Mouse (Mus musculus): ENCODE results near the gene Agrp. TPM values are rescaled to one million over a fixed set of nuclear protein-coding genes. Genes with fewer than 3 reads are reported as not detected.
A peak's percentile ranks its signal among the peaks of the same experiment; 100 is the strongest.

Agrp gene
- polyA plus RNA-seq, 1 experiment = 1.7 TPM

GRCm38 (mm10) chr8:105546384-105547350, 90.5 kb downstream of the Agrp start:
- peaks cover 36% of the 10 kb centered on the region for H3K4me1 ChIP-seq (ENCODE audit: control insufficient read depth, insufficient read depth, low read length)
- no peak overlapping the region for H3K4me3 ChIP-seq (replicated peaks; ENCODE audit: extremely low read depth, low read depth, low read length)
- DNase-seq = peak; percentile 57
- 48% methylated on average over 6 of the region's 6 CpGs for WGBS
- no peak for TF ChIP-seq CTCF (IDR thresholded peaks at IDR 0.05; ENCODE audit: insufficient read depth, low read length)
- TF ChIP-seq POLR2A (IDR thresholded peaks at IDR 0.05; ENCODE audit: borderline replicate concordance, extremely low read depth, low read depth, low read length) = no peak

GRCm38 (mm10) chr8:105545249-105545648, 91.9 kb downstream of the Agrp start:
- WGBS = 66% methylated on average over 3 of the region's 3 CpGs
- Histone ChIP-seq H3K4me1 (ENCODE audit: control insufficient read depth, insufficient read depth, low read length) (peaks cover 36% of the 10 kb centered on the region), H3K4me3 (replicated peaks; ENCODE audit: extremely low read depth, low read depth, low read length) (no peak overlapping the region)
- no peak for TF ChIP-seq POLR2A (IDR thresholded peaks at IDR 0.05; ENCODE audit: borderline replicate concordance, extremely low read depth, low read depth, low read length)
- no peak for TF ChIP-seq CTCF (IDR thresholded peaks at IDR 0.05; ENCODE audit: insufficient read depth, low read length)
- DNase-seq = no peak

- no peak for TF ChIP-seq POLR2A (IDR thresholded peaks at IDR 0.05; ENCODE audit: borderline replicate concordance, extremely low read depth, low read depth, low read length)
- no peak for TF ChIP-seq CTCF (IDR thresholded peaks at IDR 0.05; ENCODE audit: insufficient read depth, low read length)
- no peak for DNase-seq
- Histone ChIP-seq H3K4me3 (replicated peaks; ENCODE audit: extremely low read depth, low read depth, low read length) (no peak overlapping the region), H3K4me1 (ENCODE audit: control insufficient read depth, insufficient read depth, low read length) (peaks cover 32% of the 10 kb centered on the region)
- 43% methylated on average over 7 of the region's 7 CpGs for WGBS
These were observed 92.5 kb downstream of the Agrp start for GRCm38 (mm10) chr8:105544544-105545205.

GRCm38 (mm10) chr8:105543703-105544102, 93.5 kb downstream of the Agrp start:
- WGBS = 6% methylated on average over 1 of the region's 1 CpGs
- Histone ChIP-seq H3K4me3 (replicated peaks; ENCODE audit: extremely low read depth, low read depth, low read length) (no peak overlapping the region), H3K4me1 (ENCODE audit: control insufficient read depth, insufficient read depth, low read length) (peaks cover 32% of the 10 kb centered on the region)
- no peak for DNase-seq
- TF ChIP-seq POLR2A (IDR thresholded peaks at IDR 0.05; ENCODE audit: borderline replicate concordance, extremely low read depth, low read depth, low read length) (no peak), CTCF (IDR thresholded peaks at IDR 0.05; ENCODE audit: insufficient read depth, low read length) (no peak)

- TF ChIP-seq CTCF (IDR thresholded peaks at IDR 0.05; ENCODE audit: insufficient read depth, low read length) (no peak), POLR2A (IDR thresholded peaks at IDR 0.05; ENCODE audit: borderline replicate concordance, extremely low read depth, low read depth, low read length) (no peak)
- no peak for DNase-seq
- WGBS = 93% methylated on average over 2 of the region's 2 CpGs
These were observed 94.4 kb downstream of the Agrp start for GRCm38 (mm10) chr8:105542808-105543207.

GRCm38 (mm10) chr8:105542032-105542656, 95.0 kb downstream of the Agrp start:
- WGBS = 88% methylated on average over 3 of the region's 3 CpGs
- TF ChIP-seq POLR2A (IDR thresholded peaks at IDR 0.05; ENCODE audit: borderline replicate concordance, extremely low read depth, low read depth, low read length) (no peak), CTCF (IDR thresholded peaks at IDR 0.05; ENCODE audit: insufficient read depth, low read length) (no peak)

More at GRCm38 (mm10) chr8:105542808-105543207, 94.4 kb downstream of the Agrp start:
- no peak overlapping the region for H3K4me3 ChIP-seq (replicated peaks; ENCODE audit: extremely low read depth, low read depth, low read length)
- H3K4me1 ChIP-seq (ENCODE audit: control insufficient read depth, insufficient read depth, low read length) = peaks cover 32% of the 10 kb centered on the region

GRCm38 (mm10) chr8:105538940-105539339, 98.3 kb downstream of the Agrp start:
- Histone ChIP-seq H3K4me1 (ENCODE audit: control insufficient read depth, insufficient read depth, low read length) (peaks cover 21% of the 10 kb centered on the region), H3K4me3 (replicated peaks; ENCODE audit: extremely low read depth, low read depth, low read length) (no peak overlapping the region)
- 66% methylated on average over 4 of the region's 4 CpGs for WGBS
- no peak for TF ChIP-seq POLR2A (IDR thresholded peaks at IDR 0.05; ENCODE audit: borderline replicate concordance, extremely low read depth, low read depth, low read length)
- no peak for TF ChIP-seq CTCF (IDR thresholded peaks at IDR 0.05; ENCODE audit: insufficient read depth, low read length)
- no peak for DNase-seq

More at GRCm38 (mm10) chr8:105542032-105542656, 95.0 kb downstream of the Agrp start:
- Histone ChIP-seq H3K4me1 (ENCODE audit: control insufficient read depth, insufficient read depth, low read length) (peaks cover 34% of the 10 kb centered on the region), H3K4me3 (replicated peaks; ENCODE audit: extremely low read depth, low read depth, low read length) (no peak overlapping the region)
- DNase-seq = no peak

- 57% methylated on average over 6 of the region's 6 CpGs for WGBS
- H3K4me3 ChIP-seq (replicated peaks; ENCODE audit: extremely low read depth, low read depth, low read length) = no peak overlapping the region
- DNase-seq = no peak
- peaks cover 26% of the 10 kb centered on the region for H3K4me1 ChIP-seq (ENCODE audit: control insufficient read depth, insufficient read depth, low read length)
- TF ChIP-seq POLR2A (IDR thresholded peaks at IDR 0.05; ENCODE audit: borderline replicate concordance, extremely low read depth, low read depth, low read length) (no peak), CTCF (IDR thresholded peaks at IDR 0.05; ENCODE audit: insufficient read depth, low read length) (no peak)
These were observed 100.0 kb downstream of the Agrp start for GRCm38 (mm10) chr8:105537011-105537677.

GRCm38 (mm10) chr8:105536546-105536945, 100.6 kb downstream of the Agrp start:
- 68% methylated on average over 3 of the region's 3 CpGs for WGBS
- TF ChIP-seq POLR2A (IDR thresholded peaks at IDR 0.05; ENCODE audit: borderline replicate concordance, extremely low read depth, low read depth, low read length) = no peak
- no peak for TF ChIP-seq CTCF (IDR thresholded peaks at IDR 0.05; ENCODE audit: insufficient read depth, low read length)

More at GRCm38 (mm10) chr8:105536546-105536945, 100.6 kb downstream of the Agrp start:
- DNase-seq = no peak
- H3K4me1 ChIP-seq (ENCODE audit: control insufficient read depth, insufficient read depth, low read length) = peaks cover 29% of the 10 kb centered on the region
- no peak overlapping the region for H3K4me3 ChIP-seq (replicated peaks; ENCODE audit: extremely low read depth, low read depth, low read length)

Measured in lung, adult 2 months (tissue).